In the genomic region with DNA sequence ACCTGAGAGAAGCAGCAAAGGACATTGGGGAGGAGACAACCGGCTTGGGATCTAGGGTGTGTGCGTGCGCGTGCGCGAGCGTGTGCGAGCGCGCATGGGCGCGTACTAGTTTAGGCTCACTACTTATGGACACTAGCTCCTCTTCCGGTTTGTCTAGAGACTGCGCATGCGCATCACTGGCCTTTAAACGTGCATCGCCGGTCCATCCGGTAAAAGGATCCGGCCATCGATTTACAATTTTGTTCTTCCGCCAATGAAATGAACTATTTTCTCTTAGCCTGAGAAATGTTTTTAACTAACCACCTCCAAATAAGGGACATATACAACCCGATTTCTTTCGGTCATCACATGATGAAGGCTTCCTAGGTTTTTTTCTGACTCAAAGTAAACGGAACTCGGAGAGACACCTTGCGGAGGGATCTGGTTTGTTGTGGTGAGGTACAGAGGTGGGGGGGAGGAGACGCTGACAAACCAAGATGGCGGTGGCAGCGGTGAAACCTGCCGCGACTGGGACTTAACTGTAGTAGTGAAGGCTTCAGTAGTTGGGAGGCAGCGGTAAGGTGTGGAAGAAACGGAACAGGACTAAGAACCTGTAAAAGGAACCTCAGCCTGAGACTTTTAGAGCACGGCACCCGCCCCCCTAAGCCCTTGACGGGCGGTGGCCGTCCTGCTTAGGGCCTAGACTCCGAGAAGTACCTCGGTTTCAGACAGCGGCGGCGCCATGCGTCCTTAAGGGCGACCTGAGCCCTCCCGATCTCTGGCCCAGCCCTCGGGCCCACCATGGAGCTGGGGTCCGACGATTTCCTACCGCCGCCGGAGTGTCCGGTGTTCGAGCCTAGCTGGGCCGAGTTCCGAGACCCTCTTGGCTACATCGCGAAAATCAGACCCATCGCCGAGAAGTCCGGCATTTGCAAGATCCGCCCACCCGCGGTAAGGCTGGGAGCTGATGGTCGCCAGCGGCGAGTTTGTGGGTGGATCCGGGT, we compare ENCODE assay signal across 8 mouse cellular contexts. TPM values are rescaled to one million over a fixed set of nuclear protein-coding genes. Genes with fewer than 3 reads are reported as not detected.
DNase-seq lines count a peak whose midpoint lies in the region; ATAC-seq and TF ChIP-seq lines count a peak whose summit lies in the region.

Kdm5c (plus strand) TSS at position 240 of the 983 bp plus-strand sequence.

- H3K27ac ChIP-seq in ES-Bruce4 (ENCODE audit: insufficient read depth, low read length) = peak within 1 kb of the TSS; percentile 29; the same call in 1 of the 2 replicates
- H3K27ac ChIP-seq in forebrain, embryonic 13.5 days = peak within 1 kb of the TSS; percentile 44; the same call in 1 of the 2 replicates
- peak within 1 kb of the TSS; percentile 85 for H3K27ac ChIP-seq in liver, postnatal 0 days (ENCODE audit: low read depth)
- H3K27ac ChIP-seq in neural tube, embryonic 14.5 days (ENCODE audit: low read depth, low read length) = peak within 1 kb of the TSS; percentile 64

- peak; percentile 94 to 99 for DNase-seq in heart, postnatal 10 days
- peak; percentile 66 for DNase-seq in large intestine, adult 2 months (ENCODE audit: low read depth, low spot score)
- DNase-seq in liver, postnatal 0 days = peak; percentile 94
- DNase-seq in testis, postnatal 10 days (ENCODE audit: low spot score) = peak; percentile 91

- TF ChIP-seq POLR2A in ES-Bruce4 (IDR thresholded peaks at IDR 0.05; ENCODE audit: insufficient read depth, low read length) = peak; percentile 24

- peak within 1 kb of the TSS; percentile 77 for H3K4me2 ChIP-seq in forebrain, embryonic 13.5 days
- H3K4me2 ChIP-seq in liver, postnatal 0 days (ENCODE audit: low read depth, low read length) = peak within 1 kb of the TSS; percentile 85
- H3K4me2 ChIP-seq in neural tube, embryonic 14.5 days (ENCODE audit: low read depth, low read length) = peak within 1 kb of the TSS; percentile 82

- under 1% methylated on average over 68 of the region's 69 CpGs for WGBS in forebrain, embryonic 13.5 days
- under 1% methylated on average over 69 of the region's 69 CpGs for WGBS in large intestine, adult 2 months
- 1% methylated on average over 69 of the region's 69 CpGs for WGBS in liver, postnatal 0 days (ENCODE audit: insufficient replicate concordance)
- under 1% methylated on average over 69 of the region's 69 CpGs for WGBS in neural tube, embryonic 14.5 days

- ATAC-seq in cerebellum, adult (ENCODE audit: insufficient number of reproducible peaks, low FRiP score, low TSS enrichment) = peak; percentile 99
- ATAC-seq in forebrain, embryonic 13.5 days = peak; percentile 99
- peak; percentile 97 for ATAC-seq in liver, postnatal 0 days
- peak; percentile 99 for ATAC-seq in neural tube, embryonic 14.5 days (ENCODE audit: low read depth)

- H3K27me3 ChIP-seq in ES-Bruce4 (ENCODE audit: control insufficient read depth, insufficient read depth, low read length, poor library complexity, severe bottlenecking) = no peaks in the 10 kb centered on the region
- peaks cover 4% of the 10 kb centered on the region; the same call in 1 of the 2 replicates for H3K27me3 ChIP-seq in forebrain, embryonic 13.5 days
- no peaks in the 10 kb centered on the region for H3K27me3 ChIP-seq in liver, postnatal 0 days (ENCODE audit: insufficient read depth, low read length)
- no peaks in the 10 kb centered on the region for H3K27me3 ChIP-seq in neural tube, embryonic 14.5 days (ENCODE audit: control insufficient read depth, insufficient read depth, low read length)

- H3K36me3 ChIP-seq in ES-Bruce4 (ENCODE audit: control insufficient read depth, insufficient read depth, low read length, poor library complexity, severe bottlenecking) = peaks cover 12% of the 10 kb centered on the region; the same call in 1 of the 2 replicates
- H3K36me3 ChIP-seq in forebrain, embryonic 13.5 days (ENCODE audit: poor library complexity, severe bottlenecking) = peaks cover 7% of the 10 kb centered on the region; the same call in 1 of the 2 replicates
- peaks cover 7% of the 10 kb centered on the region for H3K36me3 ChIP-seq in liver, postnatal 0 days (replicated peaks; ENCODE audit: insufficient read depth, low read length)
- H3K36me3 ChIP-seq in neural tube, embryonic 14.5 days (ENCODE audit: control insufficient read depth, insufficient read depth, low read length) = peaks cover 4% of the 10 kb centered on the region; the same call in 1 of the 2 replicates

- H3K4me1 ChIP-seq in ES-Bruce4 (ENCODE audit: control insufficient read depth, insufficient read depth, low read length) = peaks cover 1% of the 10 kb centered on the region
- H3K4me1 ChIP-seq in forebrain, embryonic 13.5 days = peaks cover 20% of the 10 kb centered on the region
- H3K4me1 ChIP-seq in liver, postnatal 0 days (ENCODE audit: insufficient read depth) = peaks cover 15% of the 10 kb centered on the region
- peaks cover 15% of the 10 kb centered on the region for H3K4me1 ChIP-seq in neural tube, embryonic 14.5 days (ENCODE audit: control insufficient read depth, insufficient read depth, low read length)

- TF ChIP-seq CTCF in ES-Bruce4 (IDR thresholded peaks at IDR 0.05; ENCODE audit: low read depth, low read length) = no peak
- peak; percentile 7; the same call in 1 of the 2 replicates for TF ChIP-seq CTCF in liver, postnatal 0 days (IDR thresholded peaks at IDR 0.05; ENCODE audit: low read depth)

- peak within 1 kb of the TSS; percentile 99 for H3K4me3 ChIP-seq in ES-Bruce4 (ENCODE audit: low read depth, low read length)
- H3K4me3 ChIP-seq in forebrain, embryonic 13.5 days = peak within 1 kb of the TSS; percentile 89
- peak within 1 kb of the TSS; percentile 87 for H3K4me3 ChIP-seq in liver, postnatal 0 days (ENCODE audit: low read depth, low read length)
- H3K4me3 ChIP-seq in neural tube, embryonic 14.5 days (ENCODE audit: low read depth, low read length) = peak within 1 kb of the TSS; percentile 84

- TF ChIP-seq EP300 in ES-Bruce4 (IDR thresholded peaks at IDR 0.05; ENCODE audit: insufficient read depth, low read depth, low read length) = no peak
- TF ChIP-seq EP300 in liver, postnatal 0 days (IDR thresholded peaks at IDR 0.05; ENCODE audit: low read depth) = peak; percentile 86

- intact Hi-C loops in heart, postnatal 10 days (cut with DNase I) = no loop called here

- no peaks in the 10 kb centered on the region for H3K9me3 ChIP-seq in ES-Bruce4 (replicated peaks; ENCODE audit: control insufficient read depth, insufficient read depth, low read length, poor library complexity, severe bottlenecking)
- H3K9me3 ChIP-seq in forebrain, embryonic 13.5 days (replicated peaks) = no peaks in the 10 kb centered on the region
- H3K9me3 ChIP-seq in liver, postnatal 0 days (ENCODE audit: low read length) = no peaks in the 10 kb centered on the region
- H3K9me3 ChIP-seq in neural tube, embryonic 14.5 days (ENCODE audit: control insufficient read depth, low read length) = no peaks in the 10 kb centered on the region

- H3K9ac ChIP-seq in ES-Bruce4 (ENCODE audit: low read depth, poor library complexity, severe bottlenecking) = peak within 1 kb of the TSS; percentile 100
- peak within 1 kb of the TSS; percentile 88 for H3K9ac ChIP-seq in forebrain, embryonic 13.5 days
- peak within 1 kb of the TSS; percentile 94 for H3K9ac ChIP-seq in liver, postnatal 0 days (replicated peaks)
- peak within 1 kb of the TSS; percentile 76 for H3K9ac ChIP-seq in neural tube, embryonic 14.5 days (replicated peaks; ENCODE audit: low read depth, low read length)

RNA-seq across cellular contexts. Expression of gene Kdm5c, which starts in this region (rescaled TPM):
- 70.8 and 71.2 TPM in 2 replicates for polyA plus RNA-seq in ES-Bruce4 (2011; ENCODE audit: insufficient read depth, insufficient read length, low read depth, missing spikeins)
- 36.1 and 39.6 TPM in 2 replicates for polyA plus RNA-seq in forebrain, embryonic 13.5 days (2015; fragmentation: Nextera tagmentation; extraction: Ambion mirVana)
- 10 to 100 TPM; 41.7 to 55.2 TPM for total RNA-seq in heart, postnatal 10 days (2021)
- polyA plus RNA-seq in large intestine, adult 2 months (2012; rRNA removed) = 42.7 and 61.0 TPM in 2 replicates
- 7.2 and 9.8 TPM in 2 replicates for polyA plus RNA-seq in liver, postnatal 0 days (2015; fragmentation: Nextera tagmentation; extraction: Ambion mirVana)
- polyA plus RNA-seq in neural tube, embryonic 14.5 days (2014; fragmentation: Nextera tagmentation; extraction: Ambion mirVana) = 26.5 and 35.5 TPM in 2 replicates

Comparison
In these comparisons a context has a peak if more than half of its experiments do, and no peak if none do; other contexts are left out.
1. Peak in every context shown above with its lines: DNase-seq, ATAC-seq, H3K4me3 ChIP-seq and H3K27ac ChIP-seq.
2. H3K27ac ChIP-seq: peak in every context shown above with its lines; median percentile 85 in liver, postnatal 0 days; 64 in neural tube, embryonic 14.5 days; 44 in forebrain, embryonic 13.5 days; 29 in ES-Bruce4.